Mouse (Mus musculus) heart, postnatal 25 days (tissue): ENCODE measurements at regions not wholly inside any gene's neighbourhood (a gene's known extent, or its start where the extent isn't known, plus 50 kb on each side); places are given as distances from the start of the nearest gene placed in this dataset.

ENCODE experiments used
- DNase-seq: peaks from one replicate; pipeline ENCODE4 v3.0.0; 2022; ENCODE audit warnings: low spot score
- intact Hi-C: fragments of 180-260 bp; cut with DNase I; formaldehyde crosslinking; loops from one replicate; pipeline ENCODE4 v1.15.1; 2025

- intact Hi-C loops, result no loop called here
- no peak for DNase-seq
These were observed 67.5 kb upstream of the Mid1ip1 start for GRCm38 (mm10) chrX:10647332-10647731.

DNA sequence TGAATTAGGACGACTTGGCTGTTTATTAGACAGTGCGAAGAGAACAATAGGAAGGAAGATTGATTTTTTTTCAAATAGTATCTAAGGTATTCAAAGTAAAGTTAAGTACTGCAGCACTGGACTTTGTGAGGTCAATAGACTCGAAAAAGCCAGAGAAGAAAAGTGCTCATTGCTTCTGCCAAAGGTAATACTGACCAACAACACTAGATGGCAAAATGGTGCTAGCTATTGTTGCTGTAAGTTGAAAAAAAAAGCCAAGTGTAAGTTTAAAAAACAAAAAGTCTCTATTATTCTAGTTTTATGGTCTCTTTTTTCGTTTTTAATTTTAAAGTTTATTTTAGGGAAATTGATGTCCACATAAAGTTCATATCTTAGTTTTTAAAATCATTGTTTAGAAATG lies 63.9 kb upstream of the Mid1ip1 start:
- no peak for DNase-seq
- intact Hi-C loops, result loop anchor here (5.0 kb wide), 2 partner anchors 321 to 436 kb away; no protein-coding TSS in a partner anchor
